Mouse (Mus musculus): ENCODE results near the gene Slc4a10.

DNA sequence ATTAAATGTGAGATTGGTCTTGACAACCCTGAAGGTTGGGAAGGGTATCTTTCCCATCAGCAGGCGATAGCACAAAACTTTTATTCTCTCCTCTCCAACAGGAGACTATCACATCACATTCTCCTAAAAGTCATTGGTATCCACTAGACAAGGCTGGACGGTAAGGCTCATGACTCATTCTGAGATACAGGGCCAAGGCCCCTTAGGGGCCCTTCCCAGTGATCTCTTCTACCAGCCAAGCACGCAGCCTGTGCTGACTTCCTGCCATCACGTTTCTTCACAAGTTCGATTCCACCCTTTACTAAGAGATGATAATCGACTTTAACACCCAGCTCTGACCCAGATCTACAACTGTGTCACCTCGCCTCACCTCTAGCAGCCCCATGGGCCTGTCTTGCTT, 290.8 kb downstream of the Slc4a10 start:
- TF ChIP-seq GATA1 (IDR thresholded peaks at IDR 0.05; ENCODE audit: low read length) (no peak), TAL1 (IDR thresholded peaks at IDR 0.05; ENCODE audit: low read length) (no peak)
